Mouse (Mus musculus) cerebellum, adult 8-10 months (tissue): ENCODE measurements around the gene Coq2.

Experiments used
- DNase-seq: peaks from one replicate; pipeline ENCODE4 v3.0.0; 2022

Gene Coq2

DNA sequence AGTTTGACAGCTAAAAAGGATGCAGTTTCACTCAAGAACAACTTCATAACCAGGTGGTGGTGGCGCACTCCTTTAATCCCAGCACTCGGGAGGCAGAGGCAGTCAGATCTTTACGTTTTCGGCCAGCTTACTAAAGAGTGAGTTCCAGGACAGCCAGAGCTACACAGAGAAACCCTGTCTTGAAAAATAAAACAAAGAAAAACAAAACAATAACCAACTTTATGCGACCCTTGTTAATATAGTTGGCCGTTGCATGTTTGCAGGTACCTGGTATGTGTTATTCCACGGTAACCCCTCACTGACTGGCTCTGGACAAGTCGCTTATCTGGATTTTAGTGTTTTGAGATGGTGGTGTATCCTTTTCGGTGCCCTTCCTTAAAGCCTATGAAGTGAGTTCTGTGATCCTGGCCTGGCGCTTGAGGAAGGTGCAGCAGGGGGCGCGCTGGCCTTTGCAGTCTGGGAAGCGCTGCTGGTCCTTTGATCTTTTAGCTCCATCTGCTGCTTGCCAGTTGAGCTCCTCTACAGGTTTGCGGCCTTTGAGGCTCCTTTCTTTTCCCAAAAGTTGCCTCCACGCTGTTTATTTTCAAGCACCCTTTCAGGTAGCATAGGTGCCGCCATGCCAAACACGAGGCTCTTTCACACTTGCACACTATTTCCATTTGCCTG, at the start of gene Coq2:
Gene Coq2, minus strand, starts transcription at position 430 of the 666 bp plus-strand sequence.
- peak; percentile 74 for DNase-seq

DNA sequence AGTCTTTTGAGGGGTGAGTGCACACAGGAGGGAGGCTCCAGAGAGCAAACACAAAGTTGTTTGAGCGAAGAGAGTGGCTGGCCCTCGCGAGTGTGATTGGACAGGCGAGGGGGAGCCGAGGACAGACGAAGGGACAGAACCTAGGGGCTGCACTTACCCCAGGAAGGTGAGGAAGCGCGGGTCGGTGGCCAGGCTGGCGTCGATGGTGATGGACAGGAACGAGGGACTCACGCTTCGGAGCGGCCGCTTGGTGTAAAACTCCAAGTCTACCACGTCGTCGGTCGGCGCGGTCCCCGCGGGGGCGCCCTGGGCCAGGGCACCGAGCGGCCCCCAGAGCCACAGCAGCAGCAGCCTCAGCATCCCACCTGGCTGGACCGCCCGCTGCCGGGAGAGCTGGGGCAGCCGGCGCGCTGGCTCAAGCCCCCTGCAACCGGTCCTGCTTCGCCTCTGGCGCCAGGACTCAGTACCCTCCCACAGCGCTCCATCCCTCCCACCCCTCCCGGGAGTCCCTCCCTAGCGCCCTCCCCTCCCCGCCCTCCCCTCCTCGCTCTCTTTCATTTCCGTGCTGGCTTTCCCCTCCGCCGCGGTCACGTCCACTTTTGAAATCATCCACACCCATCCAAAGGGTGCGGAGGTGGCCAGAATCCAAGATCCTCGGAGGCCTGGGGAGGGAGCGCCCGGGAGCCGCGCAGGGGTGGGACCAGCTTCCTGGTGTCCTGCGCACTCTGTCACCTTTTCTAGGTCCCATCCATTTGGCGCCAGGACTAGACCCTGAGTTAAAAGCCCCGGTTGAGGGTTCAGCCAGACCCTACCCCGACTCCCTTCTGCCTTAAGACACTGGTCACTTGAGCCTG, 44.5 kb upstream of the Coq2 start, which contains the start of gene Hpse:
Gene Hpse, minus strand, starts transcription at position 482 of the 854 bp plus-strand sequence.
- DNase-seq = peak; percentile 1

DNA sequence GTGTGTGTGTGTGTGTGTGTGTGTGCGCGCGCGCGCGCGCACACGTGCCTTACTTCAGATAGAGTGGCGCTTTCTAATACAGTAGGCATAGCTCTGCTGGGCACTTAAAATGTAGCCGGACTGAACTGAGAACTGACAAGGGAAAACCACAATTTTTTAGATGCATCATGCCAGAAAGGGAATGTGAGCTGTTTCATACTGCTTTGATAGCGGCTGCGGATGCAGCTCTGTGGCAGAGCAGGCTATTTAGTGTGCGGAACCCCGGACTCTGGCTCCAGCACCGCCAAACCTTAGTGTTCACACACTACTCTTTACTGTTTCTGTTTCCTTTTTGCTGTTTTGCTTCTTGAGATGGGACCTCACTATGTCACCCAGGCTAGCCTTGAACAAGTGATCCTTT, 41.8 kb upstream of the Coq2 start:
- no peak for DNase-seq

DNA sequence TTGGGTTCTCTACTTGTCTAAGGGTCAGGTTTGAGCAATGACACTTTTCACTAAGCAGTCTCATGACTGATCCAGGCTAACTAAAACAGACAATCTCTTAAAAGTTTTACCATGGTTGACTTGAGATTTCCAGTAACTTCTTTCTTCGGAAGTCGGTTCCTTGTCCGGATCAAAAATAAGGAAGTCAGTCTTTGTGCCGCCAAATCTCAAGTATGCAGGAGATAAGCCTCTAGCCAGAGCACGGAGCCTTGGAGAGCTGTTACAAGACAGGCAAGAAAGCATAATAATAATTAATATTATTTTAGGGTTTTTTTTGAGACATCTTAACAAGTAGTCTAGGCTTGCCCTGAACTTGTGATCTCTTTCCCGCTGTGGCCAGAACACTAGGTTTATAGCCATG, 36.3 kb upstream of the Coq2 start:
- no peak for DNase-seq

GRCm38 (mm10) chr5:100710012-100710411, 35.1 kb upstream of the Coq2 start:
- no peak for DNase-seq

DNA sequence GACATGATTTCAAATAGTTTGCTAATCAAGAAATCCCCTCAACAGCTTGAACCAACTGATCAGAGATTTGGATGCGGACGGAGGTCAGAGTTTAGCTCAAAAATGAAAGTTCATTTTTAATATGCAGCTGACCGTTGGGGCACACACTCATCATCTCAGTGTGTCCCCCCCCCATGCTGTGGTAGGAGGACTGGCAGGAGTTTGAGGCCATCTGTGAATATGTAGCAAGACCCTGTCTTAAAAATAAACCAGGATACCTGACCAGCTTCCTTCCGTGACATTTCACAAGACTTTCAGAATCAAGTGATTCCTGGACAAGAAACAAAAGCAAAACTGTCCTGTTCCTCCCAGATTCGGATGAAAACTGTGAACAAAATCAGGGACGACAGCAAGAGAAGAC, 34.1 kb upstream of the Coq2 start:
- no peak for DNase-seq

DNA sequence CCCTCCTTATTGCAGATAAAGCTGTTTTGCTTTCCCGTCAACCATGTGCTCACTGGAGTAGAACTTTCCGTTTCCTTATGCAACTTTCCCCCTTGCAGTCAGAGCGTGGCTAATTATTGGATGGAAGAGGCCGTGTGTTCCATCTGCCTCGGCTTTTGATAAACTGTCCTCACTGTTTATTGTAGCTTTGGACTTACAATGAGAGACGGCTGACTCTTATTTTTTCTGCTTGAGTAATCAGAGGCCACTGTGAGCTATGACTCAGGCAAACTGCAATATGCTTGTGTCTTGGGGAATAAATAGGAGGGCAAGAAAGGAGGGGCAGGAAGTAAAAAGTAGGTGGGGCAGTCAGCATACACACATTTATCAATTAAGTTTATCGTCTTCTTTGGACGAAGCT, 31.7 kb upstream of the Coq2 start:
- no peak for DNase-seq

GRCm38 (mm10) chr5:100704272-100704671, 29.3 kb upstream of the Coq2 start:
- no peak for DNase-seq

- no peak for DNase-seq
These were observed 27.4 kb upstream of the Coq2 start for GRCm38 (mm10) chr5:100702325-100702724.

GRCm38 (mm10) chr5:100700861-100701620, 26.1 kb upstream of the Coq2 start:
- no peak for DNase-seq

DNA sequence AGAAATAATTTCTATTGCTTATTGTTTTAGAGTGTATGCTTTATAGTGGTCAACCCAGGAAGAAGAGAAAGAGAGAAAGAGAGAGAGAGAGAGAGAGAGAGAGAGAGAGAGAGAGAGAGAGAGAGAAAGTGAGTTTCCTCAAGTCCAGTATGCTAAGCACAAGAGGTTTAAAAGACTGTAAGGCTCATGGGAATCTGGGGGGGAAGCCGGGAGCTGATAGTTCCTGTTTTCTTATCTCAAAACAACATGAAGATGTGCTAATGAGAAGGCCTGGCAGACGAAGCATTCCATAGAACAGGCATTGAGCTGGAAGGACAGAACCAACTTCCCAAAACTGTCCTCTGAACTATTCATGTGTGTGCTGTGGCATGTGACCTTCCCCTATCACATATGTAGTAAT, 22.9 kb upstream of the Coq2 start:
- no peak for DNase-seq

DNA sequence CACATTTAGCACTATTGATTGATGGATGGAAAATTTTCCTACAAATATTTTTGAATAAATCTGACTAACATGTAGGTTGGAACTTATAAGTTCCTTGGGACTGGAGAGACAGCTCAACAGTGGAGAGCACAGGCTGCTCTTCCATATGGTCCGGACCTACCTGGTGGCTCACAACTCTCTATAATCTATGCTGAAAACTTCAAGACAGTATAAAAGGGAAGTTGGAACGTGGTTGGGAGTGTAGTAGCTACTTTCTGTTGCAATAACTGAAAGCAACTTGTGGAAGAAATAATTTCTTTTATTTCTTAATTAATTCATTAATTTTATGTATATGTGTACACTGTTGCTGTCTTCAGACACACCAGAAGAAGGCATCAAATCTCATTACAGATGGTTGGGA, 22.5 kb upstream of the Coq2 start:
- no peak for DNase-seq

DNA sequence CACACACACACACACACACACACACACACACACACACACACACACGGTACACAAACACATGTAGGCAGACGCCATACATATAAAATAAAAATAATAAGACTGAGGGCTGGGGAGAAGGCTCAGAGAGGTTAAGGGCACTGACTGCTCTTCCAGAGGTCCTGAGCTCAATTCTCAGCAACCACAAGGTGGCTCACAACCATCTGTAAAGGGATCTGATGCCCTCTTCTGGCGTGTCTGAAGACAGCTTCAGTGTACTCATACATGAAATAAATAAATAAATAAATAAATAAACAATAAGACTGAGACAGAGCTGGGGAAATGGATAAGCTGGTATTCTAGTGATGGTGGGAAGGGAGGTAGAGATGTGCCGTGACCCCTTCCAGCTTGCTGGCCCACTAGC, 10.7 kb upstream of the Coq2 start:
- no peak for DNase-seq

GRCm38 (mm10) chr5:100680542-100680933, 5.6 kb upstream of the Coq2 start:
- no peak for DNase-seq

DNA sequence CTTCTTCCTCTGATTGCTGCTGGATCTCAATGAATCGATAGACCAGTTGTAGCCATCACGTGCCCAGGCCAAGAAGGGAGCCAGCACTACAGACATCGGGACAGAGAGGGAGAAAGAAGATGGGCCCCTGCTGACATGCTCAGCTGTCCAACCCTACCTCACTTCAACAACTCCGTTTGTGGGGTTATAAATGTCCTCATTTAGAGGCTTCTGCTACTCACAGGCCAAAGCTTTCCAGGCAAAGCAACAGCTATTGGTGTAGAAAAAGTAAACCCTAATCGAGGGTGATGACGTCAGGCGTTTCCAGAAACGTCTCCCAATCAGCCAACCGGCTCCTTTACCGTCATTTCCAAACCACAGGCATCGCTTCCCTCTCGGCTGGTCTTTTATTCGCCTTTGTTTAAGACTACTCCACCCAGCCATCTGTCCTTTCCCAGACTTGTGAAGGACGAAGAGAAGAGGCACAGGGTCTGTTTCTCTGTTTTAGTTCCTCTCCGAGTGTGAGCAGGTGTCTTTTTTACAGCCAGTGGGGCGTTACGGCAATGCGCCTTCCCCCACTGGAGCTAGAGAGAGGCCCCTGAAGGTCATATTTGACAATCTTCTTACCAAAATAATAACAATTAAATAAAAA, 5.1 kb upstream of the Coq2 start:
- DNase-seq = no peak

GRCm38 (mm10) chr5:100673745-100674486, 1.0 kb downstream of the Coq2 start:
- peak; percentile 89 for DNase-seq

- no peak for DNase-seq
These were observed 2.5 kb downstream of the Coq2 start for GRCm38 (mm10) chr5:100672403-100672802.

DNA sequence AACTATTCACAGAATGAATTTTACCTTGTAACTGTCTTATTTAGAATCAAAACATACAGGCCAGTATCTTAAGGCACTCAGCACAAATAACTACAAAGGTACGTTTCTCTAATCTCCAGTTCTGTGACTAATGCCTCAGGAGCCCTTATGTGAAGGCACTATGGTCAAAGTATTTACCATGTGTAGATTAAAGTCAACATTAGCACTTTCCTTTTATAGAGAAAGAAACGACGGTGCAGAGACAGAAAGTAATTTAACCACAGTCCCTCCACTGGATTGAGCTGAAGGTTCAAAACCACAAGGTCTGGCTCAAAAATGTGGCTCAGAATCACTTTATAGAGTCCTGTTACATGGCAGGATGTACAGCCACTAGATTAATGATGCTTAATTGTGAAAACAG, 3.0 kb downstream of the Coq2 start:
- DNase-seq = no peak

GRCm38 (mm10) chr5:100671398-100671797, 3.5 kb downstream of the Coq2 start:
- DNase-seq = peak; percentile 46

DNA sequence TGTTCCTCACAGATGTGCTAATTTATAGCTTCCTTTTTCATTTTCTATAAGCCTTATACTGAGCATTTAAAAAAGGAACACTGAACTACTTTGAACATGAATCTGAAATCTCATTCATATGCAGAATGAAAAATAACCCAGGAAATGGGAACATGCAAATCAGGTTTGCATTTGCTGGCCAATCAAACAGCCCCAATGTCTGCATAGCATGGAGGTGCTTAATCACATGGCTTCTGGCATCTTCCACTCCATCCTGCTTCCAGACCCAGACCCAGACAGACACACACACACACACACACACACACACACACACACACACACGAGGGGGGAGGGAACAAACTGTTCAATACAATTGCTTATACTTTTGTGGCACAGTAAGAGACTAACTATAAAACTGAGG, 8.0 kb downstream of the Coq2 start:
- DNase-seq = no peak

DNA sequence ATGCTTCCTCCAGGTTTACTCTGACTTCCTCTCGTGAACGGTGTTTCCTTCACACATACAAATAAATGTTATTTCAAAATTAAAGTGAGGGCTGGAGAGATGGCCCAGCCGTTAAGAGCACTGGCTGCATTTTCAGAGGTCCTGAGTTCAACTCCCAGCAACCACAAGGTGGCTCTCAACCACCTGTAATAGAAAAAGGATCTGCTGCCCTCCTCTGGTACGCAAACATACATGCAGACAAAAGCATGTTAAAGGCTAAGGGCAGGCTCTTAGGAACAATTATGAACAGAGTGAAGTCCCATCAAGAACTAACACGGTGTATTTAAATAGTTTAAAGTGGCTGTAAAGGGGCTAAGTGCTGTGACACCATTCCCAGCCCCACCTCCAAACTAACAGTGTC, 11.1 kb downstream of the Coq2 start:
- DNase-seq = no peak

GRCm38 (mm10) chr5:100663011-100663410, 11.9 kb downstream of the Coq2 start:
- no peak for DNase-seq
